Mouse (Mus musculus): Measurements from ENCODE around the gene Cyth2. TPM values are rescaled to one million over a fixed set of nuclear protein-coding genes. Genes with fewer than 3 reads are reported as not detected.

Gene Cyth2
- polyA plus RNA-seq, 1 experiment from 2014 or later = 161 TPM

GRCm38 (mm10) chr7:45805941-45806340, 8.4 kb downstream of the Cyth2 start:
- Histone ChIP-seq H3K27me3 (replicated peaks; ENCODE audit: low read depth, poor library complexity, severe bottlenecking) (peaks cover 1% of the 10 kb centered on the region), H3K27ac (replicated peaks) (no peak overlapping the region), H3K36me3 (replicated peaks) (peaks cover 84% of the 10 kb centered on the region), H3K9me3 (no peaks in the 10 kb centered on the region), H3K4me1 (peaks cover 19% of the 10 kb centered on the region), H3K4me3 (no peak overlapping the region)
- DNase-seq (ENCODE audit: low spot score) = no peak
- WGBS = 63% methylated on average over 5 of the region's 5 CpGs

- Histone ChIP-seq H3K27me3 (replicated peaks; ENCODE audit: low read depth, poor library complexity, severe bottlenecking) (peaks cover 35% of the 10 kb centered on the region), H3K4me3 (no peak overlapping the region), H3K36me3 (replicated peaks) (peaks cover 50% of the 10 kb centered on the region), H3K9me3 (no peaks in the 10 kb centered on the region), H3K4me1 (peaks cover 34% of the 10 kb centered on the region), H3K27ac (replicated peaks) (no peak overlapping the region)
- WGBS = 91% methylated on average over 6 of the region's 6 CpGs
- DNase-seq (ENCODE audit: low spot score) = no peak
Observed at GRCm38 (mm10) chr7:45802551-45802950, 11.8 kb downstream of the Cyth2 start.

GRCm38 (mm10) chr7:45801348-45801747, 13.0 kb downstream of the Cyth2 start:
- H3K27me3 ChIP-seq (replicated peaks; ENCODE audit: low read depth, poor library complexity, severe bottlenecking) = peaks cover 47% of the 10 kb centered on the region
- H3K36me3 ChIP-seq (replicated peaks) = peaks cover 48% of the 10 kb centered on the region
- DNase-seq (ENCODE audit: low spot score) = peak; percentile 93
- H3K9me3 ChIP-seq = no peaks in the 10 kb centered on the region
- peak overlapping the region; percentile 37 for H3K4me3 ChIP-seq
- peaks cover 41% of the 10 kb centered on the region for H3K4me1 ChIP-seq
- 3% methylated on average over 12 of the region's 12 CpGs for WGBS
- H3K27ac ChIP-seq (replicated peaks) = no peak overlapping the region

GRCm38 (mm10) chr7:45800546-45801204, 13.7 kb downstream of the Cyth2 start:
- 18% methylated on average over 25 of the region's 25 CpGs for WGBS
- peaks cover 54% of the 10 kb centered on the region for H3K27me3 ChIP-seq (replicated peaks; ENCODE audit: low read depth, poor library complexity, severe bottlenecking)
- DNase-seq (ENCODE audit: low spot score) = peak; percentile 64
- peaks cover 48% of the 10 kb centered on the region for H3K36me3 ChIP-seq (replicated peaks)
- no peak overlapping the region for H3K27ac ChIP-seq (replicated peaks)
- H3K9me3 ChIP-seq = no peaks in the 10 kb centered on the region
- H3K4me3 ChIP-seq = peak overlapping the region; percentile 37
- peaks cover 37% of the 10 kb centered on the region for H3K4me1 ChIP-seq

- no peak for DNase-seq (ENCODE audit: low spot score)
- Histone ChIP-seq H3K27me3 (replicated peaks; ENCODE audit: low read depth, poor library complexity, severe bottlenecking) (peaks cover 60% of the 10 kb centered on the region), H3K4me1 (peaks cover 36% of the 10 kb centered on the region), H3K4me3 (peak overlapping the region; percentile 37; the same call in 1 of the 2 replicates), H3K27ac (replicated peaks) (no peak overlapping the region), H3K9me3 (no peaks in the 10 kb centered on the region), H3K36me3 (replicated peaks) (peaks cover 54% of the 10 kb centered on the region)
- WGBS = 37% methylated on average over 7 of the region's 7 CpGs
Observed at GRCm38 (mm10) chr7:45800001-45800400, 14.4 kb downstream of the Cyth2 start.

- Histone ChIP-seq H3K4me3 (peak overlapping the region; percentile 61), H3K4me1 (peaks cover 37% of the 10 kb centered on the region), H3K27ac (replicated peaks) (no peak overlapping the region), H3K27me3 (replicated peaks; ENCODE audit: low read depth, poor library complexity, severe bottlenecking) (peaks cover 71% of the 10 kb centered on the region), H3K9me3 (no peaks in the 10 kb centered on the region), H3K36me3 (replicated peaks) (peaks cover 60% of the 10 kb centered on the region)
- no peak for DNase-seq (ENCODE audit: low spot score)
- 49% methylated on average over 7 of the region's 7 CpGs for WGBS
Observed at GRCm38 (mm10) chr7:45798931-45799330, 15.4 kb downstream of the Cyth2 start.

- Histone ChIP-seq H3K4me1 (peaks cover 37% of the 10 kb centered on the region), H3K27ac (replicated peaks) (peak overlapping the region; percentile 40; the same call in 1 of the 2 replicates), H3K4me3 (peak overlapping the region; percentile 61), H3K9me3 (no peaks in the 10 kb centered on the region), H3K27me3 (replicated peaks; ENCODE audit: low read depth, poor library complexity, severe bottlenecking) (peaks cover 75% of the 10 kb centered on the region), H3K36me3 (replicated peaks) (peaks cover 60% of the 10 kb centered on the region)
- peak; percentile 64 for DNase-seq (ENCODE audit: low spot score)
- WGBS = 2% methylated on average over 19 of the region's 19 CpGs
Observed at GRCm38 (mm10) chr7:45798511-45798836, 15.9 kb downstream of the Cyth2 start.

- peaks cover 81% of the 10 kb centered on the region for H3K27me3 ChIP-seq (replicated peaks; ENCODE audit: low read depth, poor library complexity, severe bottlenecking)
- peaks cover 37% of the 10 kb centered on the region for H3K4me1 ChIP-seq
- WGBS = 1% methylated on average over 60 of the region's 60 CpGs
- H3K27ac ChIP-seq (replicated peaks) = peak overlapping the region; percentile 40; the same call in 1 of the 2 replicates
- DNase-seq (ENCODE audit: low spot score) = no peak
- no peaks in the 10 kb centered on the region for H3K9me3 ChIP-seq
- peak overlapping the region; percentile 61 for H3K4me3 ChIP-seq
- peaks cover 60% of the 10 kb centered on the region for H3K36me3 ChIP-seq (replicated peaks)
Observed at GRCm38 (mm10) chr7:45797661-45798510, 16.5 kb downstream of the Cyth2 start.

- Histone ChIP-seq H3K27ac (replicated peaks) (no peak overlapping the region), H3K4me3 (peak overlapping the region; percentile 61), H3K9me3 (no peaks in the 10 kb centered on the region), H3K36me3 (replicated peaks) (peaks cover 60% of the 10 kb centered on the region), H3K27me3 (replicated peaks; ENCODE audit: low read depth, poor library complexity, severe bottlenecking) (peaks cover 86% of the 10 kb centered on the region), H3K4me1 (peaks cover 37% of the 10 kb centered on the region)
- 35% methylated on average over 6 of the region's 6 CpGs for WGBS
- DNase-seq (ENCODE audit: low spot score) = no peak
Observed at GRCm38 (mm10) chr7:45796950-45797349, 17.4 kb downstream of the Cyth2 start.

- peaks cover 24% of the 10 kb centered on the region for H3K4me1 ChIP-seq
- WGBS = 94% methylated on average over 29 of the region's 29 CpGs
- H3K27ac ChIP-seq (replicated peaks) = no peak overlapping the region
- no peaks in the 10 kb centered on the region for H3K9me3 ChIP-seq
- peaks cover 75% of the 10 kb centered on the region for H3K27me3 ChIP-seq (replicated peaks; ENCODE audit: low read depth, poor library complexity, severe bottlenecking)
- no peak for DNase-seq (ENCODE audit: low spot score)
- peaks cover 74% of the 10 kb centered on the region for H3K36me3 ChIP-seq (replicated peaks)
- no peak overlapping the region for H3K4me3 ChIP-seq
Observed at GRCm38 (mm10) chr7:45794971-45795370, 19.4 kb downstream of the Cyth2 start.

GRCm38 (mm10) chr7:45793969-45794585, 20.3 kb downstream of the Cyth2 start:
- H3K9me3 ChIP-seq = no peaks in the 10 kb centered on the region
- no peak for DNase-seq (ENCODE audit: low spot score)
- no peak overlapping the region for H3K4me3 ChIP-seq
- H3K27ac ChIP-seq (replicated peaks) = no peak overlapping the region
- peaks cover 66% of the 10 kb centered on the region for H3K27me3 ChIP-seq (replicated peaks; ENCODE audit: low read depth, poor library complexity, severe bottlenecking)
- peaks cover 24% of the 10 kb centered on the region for H3K4me1 ChIP-seq
- WGBS = 85% methylated on average over 44 of the region's 44 CpGs
- H3K36me3 ChIP-seq (replicated peaks) = peaks cover 83% of the 10 kb centered on the region

- WGBS = 79% methylated on average over 24 of the region's 24 CpGs
- Histone ChIP-seq H3K9me3 (no peaks in the 10 kb centered on the region), H3K27ac (replicated peaks) (no peak overlapping the region), H3K27me3 (replicated peaks; ENCODE audit: low read depth, poor library complexity, severe bottlenecking) (peaks cover 58% of the 10 kb centered on the region), H3K4me1 (peaks cover 18% of the 10 kb centered on the region), H3K36me3 (replicated peaks) (peaks cover 91% of the 10 kb centered on the region), H3K4me3 (no peak overlapping the region)
- no peak for DNase-seq (ENCODE audit: low spot score)
Observed at GRCm38 (mm10) chr7:45793240-45793639, 21.1 kb downstream of the Cyth2 start.
